Mouse (Mus musculus): ENCODE results near the gene Cd28.

The Cd28 gene

DNA sequence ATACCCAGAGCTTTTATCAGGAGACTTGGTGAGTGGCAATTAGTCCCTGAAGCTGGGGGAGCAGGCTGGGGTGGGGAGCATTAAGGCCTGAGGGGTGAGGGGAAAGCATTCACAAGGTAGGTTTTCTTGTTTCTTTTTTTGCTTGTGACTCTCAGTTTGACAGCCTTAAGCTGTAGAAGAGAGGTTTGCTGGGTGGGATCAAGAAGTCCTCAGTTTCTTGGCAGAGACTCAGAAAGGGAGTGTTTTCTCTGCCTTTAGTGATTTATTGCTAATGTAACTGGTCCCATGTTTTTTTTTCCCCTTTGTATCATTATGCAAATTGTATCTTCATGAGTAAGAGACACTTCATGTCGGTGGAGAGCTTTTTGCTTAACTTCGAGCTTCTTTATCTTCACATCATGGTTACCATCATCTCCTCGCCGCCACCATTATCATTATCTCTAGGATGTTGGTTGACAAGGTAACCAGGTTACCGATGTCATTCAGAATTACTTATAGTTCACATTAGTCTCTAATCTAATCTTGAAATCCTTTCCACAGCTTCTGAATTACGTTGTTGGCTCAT, 33.7 kb downstream of the Cd28 start:
- no peak for DNase-seq (ENCODE audit: low spot score in 2 of 2)

GRCm38 (mm10) chr1:60751011-60751410, 34.4 kb downstream of the Cd28 start:
- DNase-seq (ENCODE audit: low spot score in 2 of 2): no peak

- no peak for DNase-seq (ENCODE audit: low spot score in 2 of 2)
Measured at GRCm38 (mm10) chr1:60752986-60753385, 36.4 kb downstream of the Cd28 start.

DNA sequence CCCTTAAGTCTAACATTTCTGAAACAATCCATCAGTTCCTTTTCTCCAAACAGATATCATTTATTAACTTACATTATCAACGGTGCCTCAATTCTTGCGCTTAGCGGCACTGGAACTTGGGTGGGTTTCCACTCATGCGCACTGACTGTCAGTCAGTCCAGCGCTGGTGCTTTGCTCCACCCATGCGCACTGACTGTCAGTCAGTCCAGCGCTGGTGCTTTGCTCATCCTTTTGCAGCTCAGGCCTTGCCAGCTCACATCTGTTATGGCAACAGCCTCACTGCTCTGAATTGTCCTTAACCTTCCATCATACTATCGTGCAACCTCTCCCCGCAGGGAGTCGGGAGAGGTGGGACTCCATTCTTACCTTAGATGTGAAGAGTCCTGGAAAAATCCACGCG, 37.4 kb downstream of the Cd28 start:
- no peak for DNase-seq (ENCODE audit: low spot score in 2 of 2)

- no peak for DNase-seq (ENCODE audit: low spot score in 2 of 2)
Measured at GRCm38 (mm10) chr1:60755391-60756243, 39.0 kb downstream of the Cd28 start.

- no peak for DNase-seq (ENCODE audit: low spot score in 2 of 2)
Measured at GRCm38 (mm10) chr1:60757631-60758030, 41.0 kb downstream of the Cd28 start.

GRCm38 (mm10) chr1:60758226-60758625, 41.6 kb downstream of the Cd28 start:
- no peak for DNase-seq (ENCODE audit: low spot score in 2 of 2)

DNA sequence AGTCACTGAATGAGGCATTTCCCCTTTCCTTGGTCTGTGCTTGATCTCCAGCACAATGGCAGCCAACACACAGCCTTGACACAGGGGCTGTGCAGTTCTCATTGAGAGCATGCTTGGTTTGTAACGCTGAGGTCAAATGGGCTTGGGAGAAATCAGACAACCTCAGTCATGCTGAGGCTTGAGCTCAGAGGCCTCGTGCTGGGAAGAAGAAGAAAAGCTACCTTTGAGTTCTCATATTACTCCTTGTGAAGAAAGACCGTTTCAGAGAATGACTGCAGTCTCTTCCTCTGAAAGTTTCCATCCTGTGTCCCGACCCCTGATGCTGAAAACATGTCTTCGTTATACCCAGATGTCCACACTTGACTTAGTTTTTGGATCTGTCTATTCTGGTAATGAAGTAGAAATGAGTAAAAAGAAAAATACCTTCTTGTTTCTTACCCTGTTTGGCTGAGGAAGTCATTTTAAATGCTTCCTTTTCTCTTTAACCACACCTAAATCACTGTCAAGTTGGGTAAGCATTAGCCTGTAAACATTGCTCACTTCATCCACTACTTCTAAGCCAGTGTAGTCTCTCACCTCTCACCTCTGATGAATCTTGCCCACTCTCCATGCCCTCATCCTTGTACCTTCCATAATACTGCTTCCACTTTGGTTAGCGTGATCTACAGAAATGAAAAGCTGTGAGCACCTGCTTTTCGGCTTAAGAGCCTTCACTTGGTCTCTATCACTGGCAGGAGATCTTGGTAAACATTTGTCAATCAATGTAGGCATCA, 43.1 kb downstream of the Cd28 start:
- no peak for DNase-seq (ENCODE audit: low spot score in 2 of 2)

DNA sequence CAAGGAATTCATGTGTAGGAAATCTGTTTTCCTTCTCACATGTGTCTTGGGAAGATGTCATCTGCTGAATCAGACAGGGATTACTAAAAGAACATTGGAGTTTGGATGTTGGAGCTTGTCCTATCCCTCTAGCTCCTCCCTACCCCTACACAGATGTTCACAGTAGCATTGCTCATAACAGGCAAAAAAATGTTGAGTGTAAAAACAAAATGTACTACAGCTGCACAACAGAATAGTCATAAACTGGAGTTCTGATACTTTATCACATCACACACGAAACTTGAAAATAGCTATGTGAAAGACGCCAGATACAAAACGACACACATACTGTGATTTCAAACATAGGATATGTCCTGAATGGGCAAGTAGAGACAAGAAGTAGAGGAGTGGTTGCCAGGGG, 43.9 kb downstream of the Cd28 start:
- no peak for DNase-seq (ENCODE audit: low spot score in 2 of 2)

DNA sequence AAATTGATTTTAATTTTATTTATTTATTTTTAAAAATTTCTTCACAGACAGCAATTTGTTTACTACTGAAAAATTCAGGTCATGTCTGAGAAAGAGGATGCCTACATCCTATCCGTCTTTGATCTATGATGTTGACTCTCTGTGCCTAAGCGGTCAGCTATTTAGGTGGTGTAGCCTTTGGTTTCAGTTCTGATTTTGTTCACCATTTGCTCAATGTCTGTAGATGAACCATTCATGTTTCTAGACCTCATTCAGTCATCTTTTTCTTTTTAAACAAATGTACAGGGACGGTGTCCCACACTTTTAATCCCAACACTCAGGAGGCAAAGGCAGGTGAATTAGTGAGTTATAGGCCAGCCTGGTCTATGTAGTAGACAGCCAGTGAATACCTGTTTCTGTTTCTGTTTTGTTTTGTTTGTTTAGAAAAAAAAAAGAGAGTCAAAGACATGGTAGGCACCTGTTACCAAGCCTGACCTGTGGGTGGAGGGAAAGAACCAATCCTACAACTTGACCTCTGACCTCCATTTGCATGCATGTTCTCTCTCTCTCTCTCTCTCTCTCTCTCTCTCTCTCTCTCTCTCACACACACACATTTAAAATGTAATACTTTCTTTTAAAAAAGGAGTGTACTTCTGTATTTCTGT, 45.0 kb downstream of the Cd28 start:
- no peak for DNase-seq (ENCODE audit: low spot score in 2 of 2)

DNA sequence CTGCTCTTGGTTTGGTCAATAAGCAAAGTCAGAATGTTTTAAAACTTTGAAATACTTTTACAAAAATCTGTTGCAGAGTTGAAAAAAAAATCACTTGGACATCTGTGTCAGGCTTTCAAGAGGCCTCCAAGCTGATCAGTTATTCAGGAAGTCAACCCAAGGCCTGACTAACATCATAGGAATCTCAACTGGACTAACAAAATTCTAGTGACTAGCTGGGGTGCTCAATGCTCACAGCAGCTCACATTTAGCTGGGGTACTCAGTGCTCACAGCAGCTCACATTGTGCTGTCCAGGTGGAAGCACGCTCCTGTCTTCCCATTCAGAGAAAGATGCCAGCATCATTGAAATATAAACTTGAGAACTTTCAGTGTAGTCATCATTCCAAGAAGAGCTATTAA, 45.9 kb downstream of the Cd28 start:
- no peak for DNase-seq (ENCODE audit: low spot score in 2 of 2)

DNA sequence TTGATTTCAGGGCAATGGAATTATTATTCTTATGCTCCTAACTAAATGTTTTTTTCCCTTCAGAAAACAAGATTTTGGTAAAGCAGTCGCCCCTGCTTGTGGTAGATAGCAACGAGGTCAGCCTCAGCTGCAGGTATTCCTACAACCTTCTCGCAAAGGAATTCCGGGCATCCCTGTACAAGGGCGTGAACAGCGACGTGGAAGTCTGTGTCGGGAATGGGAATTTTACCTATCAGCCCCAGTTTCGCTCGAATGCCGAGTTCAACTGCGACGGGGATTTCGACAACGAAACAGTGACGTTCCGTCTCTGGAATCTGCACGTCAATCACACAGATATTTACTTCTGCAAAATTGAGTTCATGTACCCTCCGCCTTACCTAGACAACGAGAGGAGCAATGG, 46.3 kb downstream of the Cd28 start:
- DNase-seq (ENCODE audit: low spot score in 2 of 2): no peak

- DNase-seq (ENCODE audit: low spot score in 2 of 2): no peak
Measured at GRCm38 (mm10) chr1:60771771-60772170, 55.2 kb downstream of the Cd28 start.

GRCm38 (mm10) chr1:60773231-60773630, 56.6 kb downstream of the Cd28 start:
- DNase-seq (ENCODE audit: low spot score in 2 of 2): no peak

- DNase-seq (ENCODE audit: low spot score in 2 of 2): no peak
Measured at GRCm38 (mm10) chr1:60776166-60776565, 59.6 kb downstream of the Cd28 start.

DNA sequence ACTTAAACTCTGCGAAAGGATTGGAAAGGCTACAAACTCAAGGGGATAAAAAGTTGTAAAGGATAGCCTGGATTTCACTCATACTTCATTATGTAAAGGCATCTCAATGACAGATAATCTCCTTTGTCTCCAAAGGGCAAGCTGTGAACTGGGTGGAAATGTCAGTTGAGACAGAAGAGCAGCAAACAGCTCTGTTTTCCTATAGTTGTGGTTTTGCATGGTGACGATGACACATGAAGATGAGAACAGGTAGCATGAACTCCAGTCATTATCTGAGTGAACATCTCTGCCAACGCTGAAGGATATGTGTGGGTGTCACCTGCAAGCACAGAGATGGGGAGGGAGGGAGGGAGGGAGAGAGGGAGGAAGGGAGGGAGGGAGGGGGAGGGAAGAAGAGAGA, 60.3 kb downstream of the Cd28 start:
- no peak for DNase-seq (ENCODE audit: low spot score in 2 of 2)

DNA sequence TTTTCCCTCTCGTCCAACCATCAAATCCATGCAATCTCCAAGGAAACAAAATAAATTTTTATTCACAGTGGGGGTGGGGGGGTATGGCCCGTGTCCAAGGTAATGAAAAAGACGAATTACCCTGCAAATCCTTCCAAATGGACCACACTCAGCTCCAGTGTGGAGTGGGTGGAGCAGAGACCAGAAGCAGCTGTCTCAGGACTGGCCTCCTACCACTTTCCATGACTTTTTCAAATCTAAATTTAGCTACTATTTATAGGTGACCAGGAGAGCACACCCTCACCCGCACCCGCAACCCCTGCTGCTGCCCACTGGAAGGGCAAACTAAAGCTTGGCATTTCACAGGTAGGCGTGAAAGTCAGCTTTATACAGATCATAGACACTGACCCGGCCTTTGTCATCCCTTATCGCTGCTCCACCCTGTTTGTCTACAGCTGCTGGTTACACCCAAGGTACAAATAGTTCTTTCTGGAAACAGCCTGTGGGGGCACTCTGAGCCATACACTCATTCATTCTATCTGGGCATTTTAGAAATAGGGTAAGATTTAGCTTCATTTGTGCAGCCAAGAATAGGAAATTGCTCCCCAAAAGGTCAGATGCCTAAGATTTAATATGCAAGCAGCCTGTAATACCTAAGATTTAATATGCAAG, 62.0 kb downstream of the Cd28 start:
- DNase-seq (ENCODE audit: low spot score in 2 of 2): no peak

- no peak for DNase-seq (ENCODE audit: low spot score in 2 of 2)
Measured at GRCm38 (mm10) chr1:60779176-60779575, 62.6 kb downstream of the Cd28 start.

DNA sequence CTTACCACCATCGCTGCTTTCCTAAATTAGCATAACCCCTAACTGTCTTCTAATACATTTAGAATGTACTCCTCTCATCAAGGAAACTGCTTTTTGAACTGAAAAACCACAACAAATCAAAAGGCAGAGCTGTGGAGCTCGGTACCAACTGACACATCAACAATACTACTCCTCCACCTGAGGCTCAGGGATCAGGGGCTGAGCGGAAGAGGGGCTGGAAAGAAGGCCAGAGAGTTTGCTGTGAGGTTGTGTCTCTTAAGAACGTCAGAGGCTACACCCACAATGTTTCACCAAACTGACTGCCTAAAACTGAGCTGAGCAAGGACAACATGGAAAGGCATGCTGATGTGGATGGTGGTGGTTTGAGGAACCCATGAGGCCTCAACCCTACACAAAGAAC, 65.1 kb downstream of the Cd28 start:
- DNase-seq (ENCODE audit: low spot score in 2 of 2): no peak

DNA sequence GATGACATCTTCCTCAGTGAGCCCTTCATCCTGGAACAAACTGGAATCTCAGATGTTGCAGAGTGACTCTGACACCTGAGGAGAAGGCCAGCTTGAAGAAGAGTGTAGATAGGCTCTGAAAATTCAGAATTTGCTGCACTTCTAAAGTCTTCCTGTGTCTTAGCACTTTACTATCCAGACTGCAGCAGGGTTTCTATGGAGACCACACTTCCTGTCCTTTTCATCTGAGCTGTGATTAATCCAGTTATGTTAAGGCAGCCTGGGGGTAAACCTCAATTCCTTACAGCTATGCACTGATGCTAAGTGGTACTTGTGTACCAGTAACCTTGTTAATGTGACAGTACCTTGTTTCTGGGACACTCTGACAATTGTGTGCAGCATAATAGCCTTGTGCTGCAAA, 77.1 kb downstream of the Cd28 start:
- DNase-seq (ENCODE audit: low spot score in 2 of 2): no peak

DNA sequence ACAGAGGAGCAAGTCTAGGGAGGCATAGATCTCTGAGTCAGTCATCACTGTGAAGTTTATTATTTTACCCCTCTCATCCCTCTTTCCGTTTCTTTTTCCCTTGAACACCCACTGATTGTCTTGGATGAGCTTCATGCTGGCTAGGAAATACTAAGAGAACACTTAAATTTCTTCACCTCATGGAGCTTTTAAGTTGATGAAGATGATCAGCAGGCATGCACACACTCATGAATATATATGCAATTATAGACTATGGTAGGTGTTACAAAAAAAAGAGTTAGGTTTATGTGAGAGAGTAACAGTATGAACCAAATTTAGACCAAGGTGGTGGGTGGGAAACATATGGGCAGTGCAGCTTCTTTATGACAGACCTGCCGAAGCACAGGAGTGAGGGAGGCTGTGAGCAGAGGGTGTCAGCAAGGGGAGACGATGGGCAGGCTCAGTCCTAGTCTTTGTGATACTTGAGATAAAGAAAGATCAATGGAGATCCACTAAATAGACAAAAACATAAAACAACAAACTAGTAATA, 79.1 kb downstream of the Cd28 start:
- peak in 1 of 2 experiments; percentile 61 for DNase-seq (ENCODE audit: low spot score in 2 of 2)

All from left cerebral cortex, adult 9 months (tissue).